Mouse (Mus musculus) stomach, postnatal 0 days (tissue): ENCODE measurements around the gene Wnt7b. TPM values are rescaled to one million over a fixed set of nuclear protein-coding genes. Genes with fewer than 3 reads are reported as not detected.

Experiments used
- ATAC-seq: fragments of 200-750 bp; cut with Nextera tagmentation; 2 replicates; pipeline ENCODE4 v1.8.0; 2017; ENCODE audit not compliant: low FRiP score, low TSS enrichment
- DNase-seq: peaks from one replicate; pipeline ENCODE4 v3.0.0-alpha.2; 2016; ENCODE audit warnings: low spot score
- H3K27ac ChIP-seq: fragments of 300-500 bp; sonication (generic); replicated peaks from 2 replicates; pipeline ENCODE4 v1.5.1; 2014; ENCODE audit warnings: mild to moderate bottlenecking, control low read depth
- H3K27me3 ChIP-seq: fragments of 300-500 bp; sonication (generic); 2 replicates; pipeline ENCODE4 v1.6.1; 2014; ENCODE audit warnings: low read length; ENCODE audit not compliant: control insufficient read depth, insufficient read depth
- H3K36me3 ChIP-seq: fragments of 300-500 bp; sonication (generic); 2 replicates; pipeline ENCODE4 v1.6.1; 2014; ENCODE audit warnings: low read length, mixed read lengths; ENCODE audit not compliant: control insufficient read depth, insufficient read depth
- H3K4me1 ChIP-seq: fragments of 300-500 bp; sonication (generic); replicated peaks from 2 replicates; pipeline ENCODE4 v1.6.1; 2014; ENCODE audit warnings: antibody characterized with exemption; ENCODE audit not compliant: control insufficient read depth, insufficient read depth
- H3K4me2 ChIP-seq: fragments of 300-500 bp; sonication (generic); replicated peaks from 2 replicates; pipeline ENCODE4 v1.6.1; 2014; ENCODE audit warnings: low read depth, mild to moderate bottlenecking, control low read depth, moderate library complexity
- H3K4me3 ChIP-seq: fragments of 300-500 bp; sonication (generic); 2 replicates; pipeline ENCODE4 v1.5.1; 2014; ENCODE audit warnings: low read depth, low read length, control low read depth
- H3K9ac ChIP-seq: fragments of 300-500 bp; sonication (generic); 2 replicates; pipeline ENCODE4 v1.6.1; 2014; ENCODE audit warnings: mild to moderate bottlenecking, low read length, control low read depth, mixed read lengths
- H3K9me3 ChIP-seq: fragments of 300-500 bp; sonication (generic); 2 replicates; pipeline ENCODE4 v1.6.1; 2016; ENCODE audit warnings: low read length; ENCODE audit not compliant: control insufficient read depth
- CTCF ChIP-seq: IDR thresholded peaks from 2 replicates; pipeline ENCODE4 v1.5.1; 2016; ENCODE audit warnings: antibody characterized with exemption, low read depth, mild to moderate bottlenecking, moderate library complexity
- EP300 ChIP-seq: optimal IDR thresholded peaks from 2 replicates; pipeline ENCODE3; 2016; ENCODE audit warnings: antibody characterized with exemption
- WGBS: fragments of 180-500 bp; shearing (Covaris S2); extraction: QIAGEN DNeasy Blood & Tissue Kit; methylation state at CpG from one replicate; pipeline ENCODE4 v1.1.7; 2014; 5-methylcytosine and 5-hydroxymethylcytosine counted together
- polyA plus RNA-seq: library from polyadenylated mRNA; unstranded; fragments of >200 nt; fragmentation: Nextera tagmentation; extraction: Ambion mirVana; gene quantifications from 2 replicates; pipeline ENCODE4 v1.2.1, GENCODE M21; 2015

The Wnt7b gene
- polyA plus RNA-seq, 1 experiment from 2014 or later: 20.6 TPM

GRCm38 (mm10) chr15:85497548-85497947 lies 84.7 kb downstream of the Wnt7b start:
- no peaks in the 10 kb centered on the region for H3K9me3 ChIP-seq
- 84% methylated on average over 4 of the region's 4 CpGs for WGBS
- DNase-seq: no peak

DNA sequence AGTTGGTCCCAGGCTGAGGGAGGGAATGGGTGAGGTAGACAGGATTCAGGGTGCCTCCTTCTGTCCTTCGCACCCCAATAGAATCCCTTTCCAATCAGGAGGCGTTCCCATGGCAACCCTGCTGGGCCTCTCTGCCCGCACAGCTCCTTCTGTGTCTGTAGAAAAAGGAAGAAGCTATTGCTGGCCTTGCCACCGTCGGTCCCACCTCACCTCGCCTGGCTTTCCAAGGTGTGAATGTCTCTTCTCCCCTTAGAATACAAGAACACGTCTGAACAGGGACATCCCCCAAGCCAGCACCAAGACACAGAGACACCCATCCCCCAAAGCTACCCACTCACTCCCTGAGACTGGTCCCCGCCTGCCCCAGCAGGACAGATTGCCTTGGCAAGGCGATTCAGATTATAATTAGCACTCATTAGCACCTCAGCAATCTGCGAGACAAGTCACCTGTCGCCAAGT lies 88.1 kb downstream of the Wnt7b start:
- no peak for DNase-seq
- no peak for ATAC-seq
- Histone ChIP-seq H3K4me1 (no peaks in the 10 kb centered on the region), H3K4me3 (no peak overlapping the region), H3K9me3 (no peaks in the 10 kb centered on the region), H3K27ac (no peak overlapping the region), H3K9ac (no peak overlapping the region), H3K4me2 (no peak overlapping the region), H3K27me3 (no peaks in the 10 kb centered on the region), H3K36me3 (no peaks in the 10 kb centered on the region)
- no peak for TF ChIP-seq EP300
- TF ChIP-seq CTCF: no peak
- WGBS: 12% methylated on average over 11 of the region's 11 CpGs

More at GRCm38 (mm10) chr15:85497548-85497947, 84.7 kb downstream of the Wnt7b start:
- TF ChIP-seq EP300: no peak
- no peak for TF ChIP-seq CTCF
- Histone ChIP-seq H3K9ac (no peak overlapping the region), H3K4me1 (no peaks in the 10 kb centered on the region), H3K4me2 (no peak overlapping the region), H3K27me3 (no peaks in the 10 kb centered on the region), H3K36me3 (no peaks in the 10 kb centered on the region), H3K27ac (no peak overlapping the region), H3K4me3 (no peak overlapping the region)
- ATAC-seq: no peak

GRCm38 (mm10) chr15:85489751-85490150 lies 92.5 kb downstream of the Wnt7b start:
- DNase-seq (no peak), ATAC-seq (no peak)
- H3K27ac ChIP-seq: no peak overlapping the region
- H3K9ac ChIP-seq: no peak overlapping the region
- no peaks in the 10 kb centered on the region for H3K36me3 ChIP-seq
- H3K4me1 ChIP-seq: no peaks in the 10 kb centered on the region
- TF ChIP-seq CTCF: no peak
- WGBS: 78% methylated on average over 7 of the region's 7 CpGs
- no peak overlapping the region for H3K4me3 ChIP-seq
- H3K9me3 ChIP-seq: no peaks in the 10 kb centered on the region
- H3K27me3 ChIP-seq: no peaks in the 10 kb centered on the region
- H3K4me2 ChIP-seq: no peak overlapping the region

DNA sequence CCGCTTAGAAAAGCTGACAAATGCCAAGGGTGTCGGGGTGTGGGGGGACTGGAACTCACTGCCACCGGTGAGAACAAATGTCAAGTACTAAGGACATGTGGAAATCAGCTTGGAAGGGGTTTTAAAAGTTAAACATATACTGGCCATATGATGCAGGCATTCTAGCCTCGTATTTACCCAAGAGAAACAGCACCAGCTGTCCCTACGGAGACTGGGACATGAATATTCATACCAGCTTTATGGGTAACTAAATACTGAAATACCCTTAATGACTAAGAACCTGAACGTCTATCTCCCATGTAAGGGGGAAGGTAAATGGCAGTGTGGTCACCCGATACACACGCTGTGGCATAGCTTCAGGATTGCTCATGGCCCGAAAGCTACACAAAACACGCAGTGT lies 93.4 kb downstream of the Wnt7b start:
- H3K9me3 ChIP-seq: no peaks in the 10 kb centered on the region
- H3K27ac ChIP-seq: no peak overlapping the region
- no peaks in the 10 kb centered on the region for H3K27me3 ChIP-seq
- 81% methylated on average over 10 of the region's 10 CpGs for WGBS
- DNase-seq (no peak), ATAC-seq (no peak)
- no peaks in the 10 kb centered on the region for H3K36me3 ChIP-seq
- H3K9ac ChIP-seq: no peak overlapping the region
- no peak overlapping the region for H3K4me2 ChIP-seq
- TF ChIP-seq CTCF: no peak
- TF ChIP-seq EP300: no peak
- H3K4me3 ChIP-seq: no peak overlapping the region
- no peaks in the 10 kb centered on the region for H3K4me1 ChIP-seq

Other genes with a start within 250 kb of the Wnt7b start
- gene Atxn10, start 246.2 kb downstream of the Wnt7b start, polyA plus RNA-seq: 124 TPM in 2 replicates
- not detected in 2 replicates for gene 7530416G11Rik, start 79.2 kb downstream of the Wnt7b start, polyA plus RNA-seq
- 16.8 and 18.8 TPM in 2 replicates for gene Ppara, start 152.5 kb upstream of the Wnt7b start, polyA plus RNA-seq
- gene Cdpf1, start 229.2 kb upstream of the Wnt7b start, polyA plus RNA-seq: 38.8 and 40.2 TPM in 2 replicates
- gene Pkdrej, start 239.3 kb upstream of the Wnt7b start, polyA plus RNA-seq: 0.21 and 0.27 TPM in 2 replicates
- gene Ttc38, start 249.8 kb upstream of the Wnt7b start, polyA plus RNA-seq: 15.6 and 18.0 TPM in 2 replicates